Mouse (Mus musculus) intestine, embryonic 16.5 days (tissue): ENCODE measurements around the gene Olfr606. TPM values are rescaled to one million over a fixed set of nuclear protein-coding genes. Genes with fewer than 3 reads are reported as not detected.
A peak's percentile ranks its signal among the peaks of the same experiment; 100 is the strongest.
"Not testable (repeated sequence)": the region's sequence is repeated elsewhere in the genome, so short reads cannot be mapped to it uniquely, and the experiment has no call there.

ENCODE experiments used
- ATAC-seq: fragments of 200-750 bp; cut with Nextera tagmentation; 2 replicates; pipeline ENCODE4 v1.8.0; 2017; ENCODE audit warnings: moderate TSS enrichment, moderate library complexity
- H3K27ac ChIP-seq: fragments of 300-500 bp; sonication (generic); 2 replicates; pipeline ENCODE4 v1.5.1; 2014; ENCODE audit warnings: mild to moderate bottlenecking, low read length
- H3K27me3 ChIP-seq: fragments of 300-500 bp; sonication (generic); replicated peaks from 2 replicates; pipeline ENCODE4 v1.6.1; 2014; ENCODE audit warnings: low read length, control low read depth, mixed read lengths; ENCODE audit not compliant: control insufficient read depth, insufficient read depth
- H3K36me3 ChIP-seq: fragments of 300-500 bp; sonication (generic); 2 replicates; pipeline ENCODE4 v1.6.1; 2014; ENCODE audit warnings: low read length, control low read depth; ENCODE audit not compliant: control insufficient read depth, insufficient read depth
- H3K4me1 ChIP-seq: fragments of 300-500 bp; sonication (generic); 2 replicates; pipeline ENCODE4 v1.6.1; 2014; ENCODE audit warnings: low read length, control low read depth, mixed read lengths; ENCODE audit not compliant: control insufficient read depth, insufficient read depth
- H3K4me2 ChIP-seq: fragments of 300-500 bp; sonication (generic); 2 replicates; pipeline ENCODE4 v1.6.1; 2014; ENCODE audit warnings: low read depth, low read length, control low read depth
- H3K4me3 ChIP-seq: fragments of 300-500 bp; sonication (generic); 2 replicates; pipeline ENCODE4 v1.5.1; 2014; ENCODE audit warnings: mild to moderate bottlenecking, low read length
- H3K9ac ChIP-seq: fragments of 300-500 bp; sonication (generic); 2 replicates; pipeline ENCODE4 v1.6.1; 2014; ENCODE audit warnings: low read depth, low read length
- H3K9me3 ChIP-seq: fragments of 300-500 bp; sonication (generic); 2 replicates; pipeline ENCODE4 v1.6.1; 2016; ENCODE audit warnings: low read length, control low read depth; ENCODE audit not compliant: control insufficient read depth
- WGBS: fragments of 180-500 bp; shearing (Covaris S2); extraction: QIAGEN DNeasy Blood & Tissue Kit; methylation state at CpG from one replicate; pipeline ENCODE4 v1.1.7; 2014; 5-methylcytosine and 5-hydroxymethylcytosine counted together
- polyA plus RNA-seq: library from polyadenylated mRNA; unstranded; fragments of >200 nt; fragmentation: Nextera tagmentation; extraction: Ambion mirVana; gene quantifications from 2 replicates; pipeline ENCODE4 v1.2.1, GENCODE M21; 2015

The Olfr606 gene
- not detected in 2 replicates for polyA plus RNA-seq

GRCm38 (mm10) chr7:103448746-103449145, at the start of gene Olfr606:
TSS of gene Olfr606 (plus strand) at chr7:103449046.
- Histone ChIP-seq H3K9me3 (no peaks in the 10 kb centered on the region), H3K9ac (no peak within 1 kb of the TSS), H3K4me1 (no peaks in the 10 kb centered on the region), H3K4me2 (no peak within 1 kb of the TSS), H3K4me3 (no peak within 1 kb of the TSS), H3K36me3 (no peaks in the 10 kb centered on the region), H3K27me3 (no peaks in the 10 kb centered on the region), H3K27ac (no peak within 1 kb of the TSS)
- 91% methylated on average over 2 of the region's 2 CpGs for WGBS
- no peak for ATAC-seq

- H3K4me2 ChIP-seq, H3K36me3 ChIP-seq, H3K9ac ChIP-seq, H3K4me3 ChIP-seq, H3K27ac ChIP-seq, H3K27me3 ChIP-seq, H3K9me3 ChIP-seq, H3K4me1 ChIP-seq: not testable (repeated sequence)
- 54% methylated on average over 3 of the region's 3 CpGs for WGBS
- peak; percentile 75 for ATAC-seq
Measured at GRCm38 (mm10) chr7:103406521-103407055, 42.3 kb upstream of the Olfr606 start.

DNA sequence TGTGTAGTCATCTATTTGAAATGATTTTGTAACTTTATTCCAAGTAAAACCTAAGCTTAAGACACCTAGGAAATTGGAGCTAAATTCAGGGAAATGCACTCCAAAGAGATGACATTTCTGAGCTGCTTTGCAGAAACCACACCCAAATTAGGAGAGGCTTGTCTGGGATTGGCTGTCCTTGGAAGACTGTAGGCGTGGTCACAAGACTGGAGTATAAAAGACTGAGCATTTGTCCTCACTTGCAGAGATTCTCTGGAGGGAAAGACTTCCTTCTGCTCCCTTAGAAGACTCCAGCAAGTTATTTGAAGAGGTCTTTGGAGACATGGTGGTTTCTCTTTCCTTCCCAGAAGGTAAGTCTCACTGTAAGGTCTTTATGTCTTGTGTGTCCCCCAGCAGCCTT, 34.1 kb upstream of the Olfr606 start, which contains the start of gene Usp17lc:
Usp17lc (plus strand) TSS at position 301 of the 400 bp plus-strand sequence.
- WGBS: 100% methylated on average over 1 of the region's 1 CpGs
- not testable (repeated sequence) for H3K4me1 ChIP-seq, H3K36me3 ChIP-seq, ATAC-seq, H3K9me3 ChIP-seq, H3K27ac ChIP-seq, H3K9ac ChIP-seq, H3K4me2 ChIP-seq, H3K27me3 ChIP-seq, H3K4me3 ChIP-seq

GRCm38 (mm10) chr7:103445339-103445738, 3.5 kb upstream of the Olfr606 start, which contains the start of gene Olfr605:
TSS of gene Olfr605 (minus strand) at chr7:103445439.
- H3K27me3 ChIP-seq: no peaks in the 10 kb centered on the region
- ATAC-seq: no peak
- WGBS: 75% methylated on average over 1 of the region's 1 CpGs

DNA sequence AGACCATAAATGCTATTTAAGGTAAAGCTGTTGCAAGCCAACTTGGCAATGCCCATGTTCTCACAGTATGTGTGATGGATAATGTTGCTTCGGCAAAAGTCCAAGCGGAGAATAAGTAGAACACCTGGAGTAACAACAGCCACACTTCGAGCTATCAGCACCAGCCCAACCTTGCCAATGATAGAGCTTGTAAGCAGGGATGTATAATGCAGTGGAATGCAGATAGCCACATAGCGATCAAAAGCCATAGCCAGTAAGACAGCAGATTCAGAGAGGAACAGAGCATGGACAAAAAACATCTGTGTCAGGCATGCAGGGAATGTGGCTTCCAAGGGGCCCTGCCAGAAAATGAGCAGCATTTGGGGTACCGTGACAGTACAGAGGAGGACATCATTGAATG, 11.7 kb downstream of the Olfr606 start:
- Histone ChIP-seq H3K36me3 (no peaks in the 10 kb centered on the region), H3K9ac (no peak overlapping the region), H3K9me3 (no peaks in the 10 kb centered on the region), H3K4me1 (no peaks in the 10 kb centered on the region), H3K27ac (no peak overlapping the region), H3K27me3 (no peaks in the 10 kb centered on the region), H3K4me2 (no peak overlapping the region), H3K4me3 (no peak overlapping the region)
- 87% methylated on average over 5 of the region's 5 CpGs for WGBS
- no peak for ATAC-seq

More at GRCm38 (mm10) chr7:103445339-103445738, 3.5 kb upstream of the Olfr606 start, which contains the start of gene Olfr605:
- no peak within 1 kb of the TSS for H3K4me3 ChIP-seq
- H3K9ac ChIP-seq: no peak within 1 kb of the TSS
- H3K9me3 ChIP-seq: no peaks in the 10 kb centered on the region
- no peak within 1 kb of the TSS for H3K4me2 ChIP-seq
- H3K36me3 ChIP-seq: no peaks in the 10 kb centered on the region
- no peak within 1 kb of the TSS for H3K27ac ChIP-seq
- H3K4me1 ChIP-seq: no peaks in the 10 kb centered on the region

DNA sequence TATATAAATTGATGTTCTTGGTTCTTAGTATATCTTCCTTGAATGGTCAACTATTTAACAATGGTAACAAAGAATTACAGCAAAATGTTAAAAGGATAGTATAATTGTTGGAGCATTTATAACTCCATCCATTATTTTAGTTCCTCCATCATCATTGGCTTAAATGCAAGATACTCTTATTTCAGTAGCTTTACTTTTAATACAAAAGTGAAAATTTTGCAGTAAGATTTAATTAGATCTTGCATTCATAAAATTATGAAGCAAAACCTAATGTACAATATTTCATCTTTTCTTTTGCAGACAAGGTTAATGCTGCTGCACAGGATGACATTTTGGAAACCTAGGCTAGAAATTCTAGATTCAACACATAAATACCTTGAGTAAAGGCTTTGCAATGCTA, 20.7 kb downstream of the Olfr606 start, which contains the start of gene Olfr608:
Olfr608 (plus strand) TSS at position 301 of the 400 bp plus-strand sequence.
- no peak within 1 kb of the TSS for H3K4me3 ChIP-seq
- no peak within 1 kb of the TSS for H3K27ac ChIP-seq
- H3K36me3 ChIP-seq: no peaks in the 10 kb centered on the region
- no peaks in the 10 kb centered on the region for H3K9me3 ChIP-seq
- H3K27me3 ChIP-seq: no peaks in the 10 kb centered on the region
- ATAC-seq: no peak
- no peaks in the 10 kb centered on the region for H3K4me1 ChIP-seq
- no peak within 1 kb of the TSS for H3K9ac ChIP-seq
- H3K4me2 ChIP-seq: no peak within 1 kb of the TSS

GRCm38 (mm10) chr7:103477106-103477505, 28.3 kb downstream of the Olfr606 start:
- not testable (repeated sequence) for H3K36me3 ChIP-seq, H3K9ac ChIP-seq
- 76% methylated on average over 9 of the region's 9 CpGs for WGBS

GRCm38 (mm10) chr7:103497962-103498361, 49.1 kb downstream of the Olfr606 start, which contains the start of gene Olfr609:
TSS of gene Olfr609 (minus strand) at chr7:103498062.
- 65% methylated on average over 1 of the region's 1 CpGs for WGBS
- no peak within 1 kb of the TSS for H3K9ac ChIP-seq
- no peak within 1 kb of the TSS for H3K27ac ChIP-seq
- no peaks in the 10 kb centered on the region for H3K4me1 ChIP-seq
- H3K4me3 ChIP-seq: no peak within 1 kb of the TSS
- no peaks in the 10 kb centered on the region for H3K27me3 ChIP-seq
- no peaks in the 10 kb centered on the region for H3K9me3 ChIP-seq
- ATAC-seq: no peak
- H3K4me2 ChIP-seq: no peak within 1 kb of the TSS
- H3K36me3 ChIP-seq: no peaks in the 10 kb centered on the region

More at GRCm38 (mm10) chr7:103477106-103477505, 28.3 kb downstream of the Olfr606 start:
- H3K9me3 ChIP-seq, H3K4me2 ChIP-seq, H3K4me1 ChIP-seq, H3K27me3 ChIP-seq, H3K4me3 ChIP-seq, ATAC-seq, H3K27ac ChIP-seq: not testable (repeated sequence)
